ENCODE assay signal across 15 mouse cellular contexts in the genomic region with DNA sequence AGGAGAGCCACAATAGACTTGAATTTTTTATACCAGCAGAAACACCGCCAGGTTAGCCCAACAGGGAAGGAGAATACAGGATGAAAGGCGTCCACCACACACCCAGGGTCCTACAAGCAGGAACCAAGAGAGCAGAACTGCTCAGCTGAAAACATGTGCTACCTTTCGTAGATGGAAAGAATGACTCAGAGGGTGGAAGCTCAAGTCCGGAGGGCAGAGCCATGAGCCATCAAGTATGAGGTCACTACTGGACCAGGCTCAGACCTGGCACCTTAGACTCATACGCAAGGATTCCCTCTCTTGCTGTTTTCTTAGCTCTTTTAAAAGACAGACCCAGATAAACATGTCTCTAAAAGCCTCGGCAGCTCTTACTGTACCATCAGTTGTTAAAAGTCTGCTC.
DNase-seq lines count a peak whose midpoint lies in the region; ATAC-seq and TF ChIP-seq lines count a peak whose summit lies in the region.
"Had no signal": no experiment of that assay in that cellular context is flagged by ENCODE, and none has a peak within 500 bp of the region (broad histone marks: within the 10 kb centered on the region; RNA-seq: fewer than 3 reads in every experiment).

No protein-coding gene starts in this region.

- H3K4me1 ChIP-seq in heart, postnatal 0 days (ENCODE audit: control insufficient read depth, insufficient read depth), result no peaks in the 10 kb centered on the region

- no peak overlapping the region for H3K4me3 ChIP-seq in heart, postnatal 0 days (ENCODE audit: low read depth, low read length)
- H3K4me3 ChIP-seq: hindbrain, embryonic 12.5 days; neural tube, embryonic 15.5 days had no signal

- no peaks in the 10 kb centered on the region for H3K36me3 ChIP-seq in heart, postnatal 0 days (replicated peaks; ENCODE audit: control insufficient read depth, insufficient read depth, low read length)
- H3K36me3 ChIP-seq: hindbrain, embryonic 12.5 days; neural tube, embryonic 15.5 days had no signal

- no peaks in the 10 kb centered on the region for H3K27me3 ChIP-seq in heart, postnatal 0 days (ENCODE audit: control insufficient read depth, insufficient read depth, low read length)
- H3K27me3 ChIP-seq: hindbrain, embryonic 12.5 days; neural tube, embryonic 15.5 days had no signal

- H3K4me2 ChIP-seq in heart, postnatal 0 days (ENCODE audit: low read depth, low read length), result no peak overlapping the region
- H3K4me2 ChIP-seq: hindbrain, embryonic 12.5 days; liver, embryonic 11.5 days; neural tube, embryonic 15.5 days had no signal

- no peak for TF ChIP-seq EP300 in heart, postnatal 0 days (IDR thresholded peaks at IDR 0.05; ENCODE audit: low read depth)

- TF ChIP-seq CTCF in heart, postnatal 0 days (IDR thresholded peaks at IDR 0.05; ENCODE audit: low read depth), result no peak

- H3K9ac ChIP-seq in heart, postnatal 0 days (replicated peaks; ENCODE audit: low read depth, low read length), result no peak overlapping the region
- H3K9ac ChIP-seq: hindbrain, embryonic 12.5 days; neural tube, embryonic 15.5 days had no signal

- no peaks in the 10 kb centered on the region for H3K9me3 ChIP-seq in heart, postnatal 0 days (replicated peaks; ENCODE audit: control insufficient read depth, low read length)
- H3K9me3 ChIP-seq: hindbrain, embryonic 12.5 days; neural tube, embryonic 15.5 days had no signal

- peak; percentile 64; the same call in 1 of the 2 replicates for ATAC-seq in heart, postnatal 0 days (ENCODE audit: insufficient read depth, low read depth)
- ATAC-seq: intestine, postnatal 0 days had no signal

- no peak overlapping the region for H3K27ac ChIP-seq in heart, postnatal 0 days (ENCODE audit: low read depth)
- H3K27ac ChIP-seq: hindbrain, embryonic 12.5 days; macrophage; neural tube, embryonic 15.5 days had no signal

- DNase-seq in gastrocnemius, adult 18-20 months (ENCODE audit: low spot score), result peak; percentile 55
- no peak for DNase-seq in gastrocnemius, postnatal 4 days (ENCODE audit: low spot score in 2 of 2)
- peak; percentile 92 for DNase-seq in 3T3-L1 (ENCODE audit: low read depth, low spot score)
- peak; percentile 43 to 49 for DNase-seq in adrenal gland, postnatal 36 days
- DNase-seq in heart, postnatal 0 days (ENCODE audit: low spot score), result peak; percentile 44
- no peak for DNase-seq in frontal cortex, postnatal 25 days (ENCODE audit: low spot score in 2 of 2)
- no peak for DNase-seq in embryo, embryonic 10 days (ENCODE audit: low spot score)
- DNase-seq in layer of hippocampus, adult 8-10 months (ENCODE audit: low spot score in 2 of 2), result no peak
- DNase-seq: cerebellum, adult 18-20 months; right cerebral cortex, adult 18-20 months had no signal

- WGBS in heart, postnatal 0 days, result 45% methylated on average over 6 of the region's 6 CpGs

Comparison
In these comparisons a context has a peak if more than half of its experiments do, and no peak if none do; other contexts are left out.
1. DNase-seq: peak in gastrocnemius, adult 18-20 months (single experiment), 3T3-L1 (single experiment), adrenal gland, postnatal 36 days (2 of 2) and heart, postnatal 0 days (single experiment); none in gastrocnemius, postnatal 4 days (0 of 2), frontal cortex, postnatal 25 days (0 of 2), embryo, embryonic 10 days (single experiment) and layer of hippocampus, adult 8-10 months (0 of 2).